In the genomic region with DNA sequence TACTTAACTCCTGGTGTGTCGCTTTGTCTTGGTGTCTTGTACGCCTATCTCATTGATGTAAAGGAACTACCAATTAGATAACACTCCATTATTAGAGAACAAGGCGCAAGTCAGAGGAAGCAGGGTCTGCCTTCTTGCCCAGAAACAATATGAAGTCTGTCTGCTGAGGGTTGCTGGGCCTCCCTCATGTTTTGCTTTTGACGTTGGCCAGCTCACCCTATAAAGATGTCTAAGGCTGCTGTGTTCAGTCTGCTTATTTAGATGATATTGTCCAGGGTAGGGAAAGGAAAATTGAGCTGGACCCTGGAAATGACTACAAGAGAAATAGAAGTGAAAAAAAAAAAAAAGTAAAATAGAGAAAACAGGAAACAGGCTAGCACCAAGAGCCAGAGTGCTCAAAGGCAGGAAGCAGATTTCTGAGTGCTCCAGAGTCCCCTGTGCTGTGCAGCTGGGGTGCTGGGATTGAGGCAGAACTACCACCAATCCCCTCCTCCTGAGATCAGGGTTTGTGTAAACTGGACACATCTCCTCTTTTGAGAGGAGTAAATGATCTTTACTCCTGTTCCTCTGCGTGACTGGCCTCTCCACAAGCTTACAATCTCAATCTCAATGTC, we compare ENCODE assay signal across 16 mouse cellular contexts.
DNase-seq lines count a peak whose midpoint lies in the region; ATAC-seq and TF ChIP-seq lines count a peak whose summit lies in the region.
"Had no signal": no experiment of that assay in that cellular context is flagged by ENCODE, and none has a peak within 500 bp of the region (broad histone marks: within the 10 kb centered on the region; RNA-seq: fewer than 3 reads in every experiment).

No protein-coding gene starts in this region.

- H3K36me3 ChIP-seq in forebrain, embryonic 16.5 days (ENCODE audit: control insufficient read depth, insufficient read depth) = no peaks in the 10 kb centered on the region
- H3K36me3 ChIP-seq in forebrain, postnatal 0 days (ENCODE audit: insufficient read depth) = no peaks in the 10 kb centered on the region
- H3K36me3 ChIP-seq in kidney, embryonic 14.5 days (ENCODE audit: control insufficient read depth, insufficient read depth, low read length) = no peaks in the 10 kb centered on the region
- H3K36me3 ChIP-seq: forebrain, embryonic 15.5 days; neural tube, embryonic 13.5 days had no signal

- peak; percentile 45; the same call in 1 of the 2 replicates for ATAC-seq in forebrain, embryonic 16.5 days
- no peak for ATAC-seq in forebrain, postnatal 0 days
- ATAC-seq in kidney, embryonic 14.5 days (ENCODE audit: low FRiP score, low TSS enrichment) = no peak
- ATAC-seq in megakaryocyte, adult 5-6 weeks (ENCODE audit: poor library complexity, severe bottlenecking) = no peak
- ATAC-seq: forebrain, embryonic 15.5 days had no signal

- DNase-seq in forebrain, postnatal 0 days = no peak
- no peak for DNase-seq in kidney, postnatal 14 days
- peak; percentile 14 for DNase-seq in thymus, postnatal 14 days
- no peak for DNase-seq in thymus, postnatal 0 days (ENCODE audit: low spot score)
- DNase-seq in urinary bladder, postnatal 14 days (ENCODE audit: low spot score) = no peak
- DNase-seq: cerebellum, adult 9-11 months; gastrocnemius, postnatal 25 days; kidney, postnatal 25 days; right cerebral cortex, adult 18-20 months had no signal

- no peak overlapping the region for H3K27ac ChIP-seq in forebrain, embryonic 16.5 days (ENCODE audit: low read length)
- H3K27ac ChIP-seq in forebrain, postnatal 0 days (ENCODE audit: low read depth, low read length) = no peak overlapping the region
- peak overlapping the region; percentile 76 for H3K27ac ChIP-seq in kidney, embryonic 14.5 days (ENCODE audit: low read depth, low read length)
- H3K27ac ChIP-seq: forebrain, embryonic 15.5 days; hindbrain, embryonic 14.5 days; liver, embryonic 14.5 days; neural tube, embryonic 13.5 days had no signal

- H3K27me3 ChIP-seq in forebrain, embryonic 16.5 days (replicated peaks; ENCODE audit: control insufficient read depth, insufficient read depth, low read length) = no peaks in the 10 kb centered on the region
- no peaks in the 10 kb centered on the region for H3K27me3 ChIP-seq in forebrain, postnatal 0 days (ENCODE audit: insufficient read depth, low read length)
- no peaks in the 10 kb centered on the region for H3K27me3 ChIP-seq in kidney, embryonic 14.5 days (ENCODE audit: control insufficient read depth, insufficient read depth, low read length)
- H3K27me3 ChIP-seq: forebrain, embryonic 15.5 days; neural tube, embryonic 13.5 days had no signal

- no peak overlapping the region for H3K4me2 ChIP-seq in forebrain, embryonic 16.5 days (ENCODE audit: low read length)
- no peak overlapping the region for H3K4me2 ChIP-seq in forebrain, postnatal 0 days (ENCODE audit: low read depth)
- H3K4me2 ChIP-seq in kidney, embryonic 14.5 days (replicated peaks; ENCODE audit: low read depth, low read length) = no peak overlapping the region
- H3K4me2 ChIP-seq: forebrain, embryonic 15.5 days; hindbrain, embryonic 14.5 days; neural tube, embryonic 13.5 days had no signal

- H3K4me3 ChIP-seq in forebrain, embryonic 16.5 days (replicated peaks; ENCODE audit: low read length) = no peak overlapping the region
- no peak overlapping the region for H3K4me3 ChIP-seq in forebrain, postnatal 0 days (ENCODE audit: low read depth, low read length)
- H3K4me3 ChIP-seq in kidney, embryonic 14.5 days (ENCODE audit: low read length) = no peak overlapping the region
- H3K4me3 ChIP-seq: forebrain, embryonic 15.5 days; neural tube, embryonic 13.5 days had no signal

- no peaks in the 10 kb centered on the region for H3K9me3 ChIP-seq in forebrain, embryonic 16.5 days (ENCODE audit: control insufficient read depth, low read length)
- H3K9me3 ChIP-seq in forebrain, postnatal 0 days (ENCODE audit: low read length) = 0 out of 2 replicates have a peak, but pooled peaks cover 2% of the 10 kb centered on the region
- H3K9me3 ChIP-seq in kidney, embryonic 14.5 days (ENCODE audit: control insufficient read depth, low read length) = no peaks in the 10 kb centered on the region
- H3K9me3 ChIP-seq: forebrain, embryonic 15.5 days; neural tube, embryonic 13.5 days had no signal

- H3K9ac ChIP-seq in forebrain, embryonic 16.5 days (replicated peaks; ENCODE audit: low read depth, low read length) = no peak overlapping the region
- no peak overlapping the region for H3K9ac ChIP-seq in forebrain, postnatal 0 days
- no peak overlapping the region for H3K9ac ChIP-seq in kidney, embryonic 14.5 days (ENCODE audit: low read depth, low read length)
- H3K9ac ChIP-seq: forebrain, embryonic 15.5 days; hindbrain, embryonic 14.5 days; liver, embryonic 14.5 days; neural tube, embryonic 13.5 days had no signal

- no peaks in the 10 kb centered on the region for H3K4me1 ChIP-seq in forebrain, embryonic 16.5 days (replicated peaks; ENCODE audit: control insufficient read depth, insufficient read depth, low read length)
- H3K4me1 ChIP-seq in forebrain, postnatal 0 days (ENCODE audit: insufficient read depth) = no peaks in the 10 kb centered on the region
- no peaks in the 10 kb centered on the region for H3K4me1 ChIP-seq in kidney, embryonic 14.5 days (ENCODE audit: control insufficient read depth, insufficient read depth, low read length)
- H3K4me1 ChIP-seq: forebrain, embryonic 15.5 days; neural tube, embryonic 13.5 days had no signal

- WGBS in forebrain, embryonic 16.5 days = 72% methylated on average over 5 of the region's 5 CpGs
- 74% methylated on average over 5 of the region's 5 CpGs for WGBS in forebrain, postnatal 0 days
- whole genome bisulfite sequencing in kidney, embryonic 14.5 days = 62% methylated on average over 5 of the region's 5 CpGs

- no peak for TF ChIP-seq CTCF in forebrain, postnatal 0 days (IDR thresholded peaks at IDR 0.05; ENCODE audit: low read depth)
